In the genomic region with DNA sequence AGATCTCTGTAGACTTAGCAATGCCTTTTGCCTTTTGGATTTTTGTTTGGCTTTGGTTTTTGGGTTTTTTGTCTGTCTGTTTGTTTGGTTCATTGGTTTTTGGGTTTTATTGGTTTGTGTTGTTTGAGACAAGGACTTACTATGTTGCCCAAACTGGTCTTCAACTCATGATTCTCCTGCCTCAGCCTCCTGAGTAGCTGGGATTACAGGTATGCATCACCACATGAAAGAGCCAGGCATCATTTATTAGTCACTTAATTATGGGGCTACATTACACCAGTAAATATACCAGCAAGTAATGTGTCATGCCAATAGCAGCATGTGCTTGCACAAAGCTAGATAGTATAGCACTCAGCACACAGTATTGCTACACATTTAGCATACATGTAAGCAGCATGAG, we compare ENCODE assay signal across 34 mouse cellular contexts. TPM values are rescaled to one million over a fixed set of nuclear protein-coding genes. Genes with fewer than 3 reads are reported as not detected.
DNase-seq lines count a peak whose midpoint lies in the region; ATAC-seq and TF ChIP-seq lines count a peak whose summit lies in the region.
"Had no signal": no experiment of that assay in that cellular context is flagged by ENCODE, and none has a peak within 500 bp of the region (broad histone marks: within the 10 kb centered on the region; RNA-seq: fewer than 3 reads in every experiment).

No protein-coding gene starts in this region.

- no peak for TF ChIP-seq POLR2A in CH12.LX (IDR thresholded peaks at IDR 0.05; ENCODE audit: low read depth, low read length)

- DNase-seq in CD4-positive, CD25-positive, alpha-beta regulatory T cell, adult 2 months (ENCODE audit: low read depth, low spot score) = peak; percentile 15
- DNase-seq in CH12.LX (ENCODE audit: extremely low read depth) = peak; percentile 19
- peak; percentile 26 for DNase-seq in brain, embryonic 18.5 days (ENCODE audit: low read depth, low spot score)
- peak; percentile 32 for DNase-seq in splenic B cell, adult 2 months (ENCODE audit: low read depth, low spot score)
- DNase-seq in hindbrain, postnatal 0 days (ENCODE audit: low spot score) = no peak
- DNase-seq: adrenal gland, postnatal 10 days; cerebellum, adult 2 months; cerebellum, postnatal 14 days; gastrocnemius, adult 2 months; heart, postnatal 14 days; kidney, adult 18-20 months; kidney, postnatal 4 days; lung, adult 18-20 months; lung, postnatal 10 days; midbrain, embryonic 14.5 days; right cerebral cortex, postnatal 4 days had no signal

- no peaks in the 10 kb centered on the region for H3K9me3 ChIP-seq in CH12.LX (replicated peaks; ENCODE audit: low read length)
- no peaks in the 10 kb centered on the region for H3K9me3 ChIP-seq in kidney, embryonic 16.5 days (ENCODE audit: low read length)
- H3K9me3 ChIP-seq in hindbrain, postnatal 0 days (ENCODE audit: low read length) = no peaks in the 10 kb centered on the region
- H3K9me3 ChIP-seq: embryonic facial prominence, embryonic 13.5 days; forebrain, embryonic 10.5 days; G1E; hindbrain, embryonic 10.5 days; hindbrain, embryonic 15.5 days; kidney, embryonic 15.5 days; limb, embryonic 13.5 days; liver, embryonic 12.5 days; stomach, embryonic 15.5 days had no signal

- in situ Hi-C loops in CH12.LX (cut with MboI; ENCODE audit: low pct_ligation_motif_present, low pct_unique_long_range_greater_than_20kb, low sequenced_read_pairs) = no loop called here

- H3K27ac ChIP-seq in CH12.LX (ENCODE audit: insufficient read depth, low read depth) = no peak overlapping the region
- H3K27ac ChIP-seq in kidney, embryonic 16.5 days (ENCODE audit: low read length) = no peak overlapping the region
- H3K27ac ChIP-seq in hindbrain, postnatal 0 days = no peak overlapping the region
- H3K27ac ChIP-seq: embryonic facial prominence, embryonic 13.5 days; forebrain, embryonic 10.5 days; gastrocnemius, adult 2 months; hindbrain, embryonic 10.5 days; hindbrain, embryonic 15.5 days; kidney, embryonic 15.5 days; limb, embryonic 13.5 days; liver, embryonic 12.5 days; macrophage; stomach, embryonic 15.5 days had no signal

- H3K4me2 ChIP-seq in CH12.LX (ENCODE audit: insufficient read depth, low read depth, poor library complexity, severe bottlenecking) = no peak overlapping the region
- no peak overlapping the region for H3K4me2 ChIP-seq in kidney, embryonic 16.5 days (replicated peaks; ENCODE audit: low read depth, low read length)
- H3K4me2 ChIP-seq in hindbrain, postnatal 0 days (ENCODE audit: low read depth, low read length) = no peak overlapping the region
- H3K4me2 ChIP-seq: embryonic facial prominence, embryonic 13.5 days; hindbrain, embryonic 15.5 days; kidney, embryonic 15.5 days; limb, embryonic 13.5 days; liver, embryonic 12.5 days; stomach, embryonic 15.5 days had no signal

- no peak overlapping the region for H3K4me3 ChIP-seq in CH12.LX (replicated peaks in 1 of 3; ENCODE audit: low read depth in 2 of 3, low read length in 2 of 3, poor library complexity in 1 of 3)
- H3K4me3 ChIP-seq in kidney, embryonic 16.5 days (ENCODE audit: low read length) = no peak overlapping the region
- no peak overlapping the region for H3K4me3 ChIP-seq in hindbrain, postnatal 0 days (ENCODE audit: low read length)
- H3K4me3 ChIP-seq: embryonic facial prominence, embryonic 13.5 days; forebrain, embryonic 10.5 days; gastrocnemius, adult 2 months; hindbrain, embryonic 10.5 days; hindbrain, embryonic 15.5 days; kidney, embryonic 15.5 days; limb, embryonic 13.5 days; liver, embryonic 12.5 days; stomach, embryonic 15.5 days had no signal

- no peak for ATAC-seq in CD4-positive, CD25-positive, alpha-beta regulatory T cell, adult 4 months
- ATAC-seq in kidney, embryonic 16.5 days (ENCODE audit: low FRiP score, low TSS enrichment) = no peak
- no peak for ATAC-seq in hindbrain, postnatal 0 days
- ATAC-seq: forebrain, embryonic 16.5 days; liver, embryonic 12.5 days; Patski had no signal

- no peak overlapping the region for H3K9ac ChIP-seq in CH12.LX (ENCODE audit: insufficient read depth, low read depth)
- no peak overlapping the region for H3K9ac ChIP-seq in kidney, embryonic 16.5 days (replicated peaks; ENCODE audit: low read length)
- H3K9ac ChIP-seq in hindbrain, postnatal 0 days (replicated peaks; ENCODE audit: low read length) = no peak overlapping the region
- H3K9ac ChIP-seq: embryonic facial prominence, embryonic 13.5 days; hindbrain, embryonic 15.5 days; kidney, embryonic 15.5 days; limb, embryonic 13.5 days; liver, embryonic 12.5 days; stomach, embryonic 15.5 days had no signal

- H3K27me3 ChIP-seq in CH12.LX (replicated peaks) = no peaks in the 10 kb centered on the region
- no peaks in the 10 kb centered on the region for H3K27me3 ChIP-seq in splenic B cell, adult 2 months (ENCODE audit: control insufficient read depth, insufficient read depth, low read length, poor library complexity, severe bottlenecking)
- H3K27me3 ChIP-seq in kidney, embryonic 16.5 days (ENCODE audit: insufficient read depth, low read length) = no peaks in the 10 kb centered on the region
- no peaks in the 10 kb centered on the region for H3K27me3 ChIP-seq in hindbrain, postnatal 0 days (ENCODE audit: insufficient read depth, low read length)
- H3K27me3 ChIP-seq: embryonic facial prominence, embryonic 13.5 days; hindbrain, embryonic 15.5 days; limb, embryonic 13.5 days; stomach, embryonic 15.5 days had no signal

- no peak for TF ChIP-seq CTCF in CH12.LX (conservative IDR thresholded peaks at IDR 0.05 in 1 of 2, IDR thresholded peaks at IDR 0.05 in 1 of 2; ENCODE audit: low read depth in 2 of 2, low read length in 2 of 2)
- no peak for TF ChIP-seq CTCF in hindbrain, postnatal 0 days (IDR thresholded peaks at IDR 0.05; ENCODE audit: low read depth)

- H3K36me3 ChIP-seq in CH12.LX (replicated peaks in 1 of 2; ENCODE audit: control insufficient read depth in 1 of 2, insufficient read depth in 1 of 2, low read length in 1 of 2) = no peaks in the 10 kb centered on the region
- H3K36me3 ChIP-seq in splenic B cell, adult 2 months (ENCODE audit: control insufficient read depth, insufficient read depth, low read length, poor library complexity, severe bottlenecking) = no peaks in the 10 kb centered on the region
- no peaks in the 10 kb centered on the region for H3K36me3 ChIP-seq in kidney, embryonic 16.5 days (ENCODE audit: insufficient read depth, low read length)
- no peaks in the 10 kb centered on the region for H3K36me3 ChIP-seq in hindbrain, postnatal 0 days (ENCODE audit: insufficient read depth, low read length)
- H3K36me3 ChIP-seq: embryonic facial prominence, embryonic 13.5 days; forebrain, embryonic 10.5 days; G1E; hindbrain, embryonic 10.5 days; hindbrain, embryonic 15.5 days; kidney, embryonic 15.5 days; limb, embryonic 13.5 days; liver, embryonic 12.5 days; stomach, embryonic 15.5 days had no signal

- no peak for TF ChIP-seq EP300 in CH12.LX (IDR thresholded peaks at IDR 0.05; ENCODE audit: low read length)

- no peak for TF ChIP-seq RAD21 in CH12.LX (IDR thresholded peaks at IDR 0.05; ENCODE audit: low read depth, low read length)

- no peaks in the 10 kb centered on the region for H3K79me2 ChIP-seq in CH12.LX (replicated peaks; ENCODE audit: control insufficient read depth, extremely low read depth, insufficient read depth, poor library complexity, severe bottlenecking)

- H3K4me1 ChIP-seq in CH12.LX (ENCODE audit: control insufficient read depth in 1 of 2, insufficient read depth in 2 of 2) = no peaks in the 10 kb centered on the region
- H3K4me1 ChIP-seq in kidney, embryonic 16.5 days (ENCODE audit: insufficient read depth, low read length) = no peaks in the 10 kb centered on the region
- H3K4me1 ChIP-seq in hindbrain, postnatal 0 days (ENCODE audit: insufficient read depth, low read length) = peaks cover under 1% of the 10 kb centered on the region; the same call in 1 of the 2 replicates
- H3K4me1 ChIP-seq: embryonic facial prominence, embryonic 13.5 days; stomach, embryonic 15.5 days had no signal

- dilution Hi-C loops in CH12.LX (cut with MboI; ENCODE audit: extremely low pct_ligation_motif_present, extremely low pct_unique_long_range_greater_than_20kb, low sequenced_read_pairs) = no loop called here

TF ChIP-seq in CH12.LX, 34 proteins besides CTCF, POLR2A, EP300 and RAD21 (continues in another document):
- TF ChIP-seq USF1 (IDR thresholded peaks at IDR 0.05; ENCODE audit: low read depth, low read length) (no peak), POLR2AphosphoS2 (IDR thresholded peaks at IDR 0.05; ENCODE audit: low read depth, low read length) (no peak), SMC3 (IDR thresholded peaks at IDR 0.05; ENCODE audit: low read depth, low read length) (no peak), MAX (IDR thresholded peaks at IDR 0.05; ENCODE audit: low read length) (no peak), TCF12 (IDR thresholded peaks at IDR 0.05; ENCODE audit: low read depth, low read length) (no peak), MYC (IDR thresholded peaks at IDR 0.05; ENCODE audit: low read depth, low read length) (no peak), ZMIZ1 (IDR thresholded peaks at IDR 0.05; ENCODE audit: low read depth, low read length) (no peak), RCOR1 (conservative IDR thresholded peaks at IDR 0.05; ENCODE audit: low read depth, low read length) (no peak), KAT2A (IDR thresholded peaks at IDR 0.05; ENCODE audit: insufficient replicate concordance, low read length) (no peak), JUN (IDR thresholded peaks at IDR 0.05; ENCODE audit: insufficient read depth, low read depth, low read length) (no peak), ZNF384 (IDR thresholded peaks at IDR 0.05; ENCODE audit: low read depth, low read length) (no peak), TBP (conservative IDR thresholded peaks at IDR 0.05; ENCODE audit: low read depth, low read length) (no peak), GABPA (IDR thresholded peaks at IDR 0.05; ENCODE audit: insufficient replicate concordance, low read depth, low read length) (no peak)

RNA-seq across cellular contexts. Expression of a gene that starts 4.1 kb away (rescaled TPM):
- polyA plus RNA-seq in CD4-positive, CD25-positive, alpha-beta regulatory T cell, adult 4 months (2017; shearing (Covaris generic)) = not detected
- not detected in 2 replicates for total RNA-seq in CH12.LX (2012; rRNA removed)
- not detected in 2 replicates for total RNA-seq in CH12.LX (2014; rRNA removed)
- polyA plus RNA-seq in CH12.LX (2012; ENCODE audit: insufficient read length, low read depth) = not detected in 2 replicates
- not detected in 2 replicates for polyA plus RNA-seq in kidney, embryonic 16.5 days (2015; fragmentation: Nextera tagmentation; extraction: Ambion mirVana)
- 0.16 TPM in 1 of 2 replicates, not detected in the other for total RNA-seq in hindbrain, postnatal 0 days (2014; rRNA removed)
- polyA plus RNA-seq in hindbrain, postnatal 0 days (2015; fragmentation: Nextera tagmentation; extraction: Ambion mirVana) = 0.16 and 0.20 TPM in 2 replicates
- total RNA-seq: adrenal gland, postnatal 10 days; gastrocnemius, adult 2 months; gastrocnemius, postnatal 4 days; heart, postnatal 14 days; left cerebral cortex, adult 8-10 months had no signal
- polyA plus RNA-seq: embryonic facial prominence, embryonic 13.5 days; forebrain, embryonic 10.5 days; forebrain, embryonic 16.5 days; G1E; hindbrain, embryonic 10.5 days; hindbrain, embryonic 15.5 days; intestine, embryonic 14.5 days; kidney, embryonic 15.5 days; limb, embryonic 13.5 days; liver, embryonic 12.5 days; macrophage; midbrain, embryonic 14.5 days; neural tube, embryonic 14.5 days; Patski; stomach, embryonic 15.5 days had no signal

RNA-seq across cellular contexts. Expression of a gene that starts 4.2 kb away (rescaled TPM):
- 10 to 100 TPM; 16.5 to 19.3 TPM for polyA plus RNA-seq in CD4-positive, CD25-positive, alpha-beta regulatory T cell, adult 4 months (2017; shearing (Covaris generic))
- 17.3 and 20.5 TPM in 2 replicates for total RNA-seq in CH12.LX (2012; rRNA removed)
- total RNA-seq in CH12.LX (2014; rRNA removed) = 47.9 and 49.3 TPM in 2 replicates
- 23.2 and 24.0 TPM in 2 replicates for polyA plus RNA-seq in CH12.LX (2012; ENCODE audit: insufficient read length, low read depth)
- 23.3 and 27.1 TPM in 2 replicates for polyA plus RNA-seq in kidney, embryonic 16.5 days (2015; fragmentation: Nextera tagmentation; extraction: Ambion mirVana)
- total RNA-seq in hindbrain, postnatal 0 days (2014; rRNA removed) = 2.2 and 7.2 TPM in 2 replicates
- polyA plus RNA-seq in hindbrain, postnatal 0 days (2015; fragmentation: Nextera tagmentation; extraction: Ambion mirVana) = 14.1 and 15.5 TPM in 2 replicates
